Mouse (Mus musculus): ENCODE measurements around the gene Scube1. TPM values are rescaled to one million over a fixed set of nuclear protein-coding genes. Genes with fewer than 3 reads are reported as not detected.

The Scube1 gene
- polyA plus RNA-seq, 1 experiment from 2014 or later, result 4.8 TPM

GRCm38 (mm10) chr15:83742018-83742417 lies 17.2 kb upstream of the Scube1 start:
- no peak overlapping the region for H3K27ac ChIP-seq
- no peak overlapping the region for H3K4me2 ChIP-seq
- no peak overlapping the region for H3K4me3 ChIP-seq
- no peak overlapping the region for H3K9ac ChIP-seq
- no peaks in the 10 kb centered on the region for H3K9me3 ChIP-seq (replicated peaks)
- H3K27me3 ChIP-seq, result peaks cover 3% of the 10 kb centered on the region; the same call in 1 of the 2 replicates
- WGBS, result 72% methylated on average over 1 of the region's 1 CpGs
- peaks cover 12% of the 10 kb centered on the region for H3K4me1 ChIP-seq (replicated peaks)
- H3K36me3 ChIP-seq, result no peaks in the 10 kb centered on the region
- no peak for ATAC-seq (replicated peaks; ENCODE audit: insufficient number of reproducible peaks, insufficient read depth, low FRiP score, low read depth)

GRCm38 (mm10) chr15:83740676-83741422 lies 16.0 kb upstream of the Scube1 start:
- Histone ChIP-seq H3K27me3 (no peaks in the 10 kb centered on the region), H3K4me3 (no peak overlapping the region), H3K9ac (no peak overlapping the region), H3K9me3 (replicated peaks) (no peaks in the 10 kb centered on the region), H3K36me3 (no peaks in the 10 kb centered on the region), H3K4me1 (replicated peaks) (peaks cover 9% of the 10 kb centered on the region), H3K27ac (peak overlapping the region; percentile 17; the same call in 1 of the 2 replicates), H3K4me2 (no peak overlapping the region; the same call in 1 of the 2 replicates)
- ATAC-seq (replicated peaks; ENCODE audit: insufficient number of reproducible peaks, insufficient read depth, low FRiP score, low read depth), result peak; percentile 58; the same call in 1 of the 2 replicates
- 26% methylated on average over 21 of the region's 21 CpGs for WGBS

GRCm38 (mm10) chr15:83727626-83728025 lies 2.8 kb upstream of the Scube1 start:
- no peak overlapping the region for H3K4me3 ChIP-seq
- WGBS, result 28% methylated on average over 3 of the region's 3 CpGs
- no peak for ATAC-seq (replicated peaks; ENCODE audit: insufficient number of reproducible peaks, insufficient read depth, low FRiP score, low read depth)
- H3K4me1 ChIP-seq (replicated peaks), result peaks cover 17% of the 10 kb centered on the region
- no peak overlapping the region for H3K4me2 ChIP-seq
- no peaks in the 10 kb centered on the region for H3K36me3 ChIP-seq
- no peak overlapping the region for H3K9ac ChIP-seq
- H3K27me3 ChIP-seq, result peaks cover 62% of the 10 kb centered on the region
- H3K9me3 ChIP-seq (replicated peaks), result no peaks in the 10 kb centered on the region
- H3K27ac ChIP-seq, result no peak overlapping the region

- Histone ChIP-seq H3K9me3 (replicated peaks) (no peaks in the 10 kb centered on the region), H3K4me2 (no peak overlapping the region), H3K4me3 (no peak overlapping the region), H3K4me1 (replicated peaks) (peaks cover 17% of the 10 kb centered on the region), H3K36me3 (no peaks in the 10 kb centered on the region), H3K27me3 (peaks cover 71% of the 10 kb centered on the region), H3K9ac (no peak overlapping the region), H3K27ac (no peak overlapping the region)
- 75% methylated on average over 5 of the region's 5 CpGs for WGBS
- ATAC-seq (replicated peaks; ENCODE audit: insufficient number of reproducible peaks, insufficient read depth, low FRiP score, low read depth), result no peak
These were observed 1.9 kb upstream of the Scube1 start for GRCm38 (mm10) chr15:83726741-83727140.

GRCm38 (mm10) chr15:83725556-83726200 lies 857 bp upstream of the Scube1 start:
- Histone ChIP-seq H3K9ac (no peak overlapping the region), H3K4me1 (replicated peaks) (peaks cover 17% of the 10 kb centered on the region), H3K27ac (no peak overlapping the region), H3K36me3 (no peaks in the 10 kb centered on the region), H3K27me3 (peaks cover 73% of the 10 kb centered on the region), H3K4me3 (peak overlapping the region; percentile 62; the same call in 1 of the 2 replicates), H3K9me3 (replicated peaks) (no peaks in the 10 kb centered on the region), H3K4me2 (peak overlapping the region; percentile 96; the same call in 1 of the 2 replicates)
- 34% methylated on average over 28 of the region's 28 CpGs for WGBS
- ATAC-seq (replicated peaks; ENCODE audit: insufficient number of reproducible peaks, insufficient read depth, low FRiP score, low read depth), result no peak

- Histone ChIP-seq H3K9me3 (replicated peaks) (no peaks in the 10 kb centered on the region), H3K9ac (peak overlapping the region; percentile 58), H3K4me2 (peak overlapping the region; percentile 96), H3K36me3 (no peaks in the 10 kb centered on the region), H3K4me3 (peak overlapping the region; percentile 62), H3K4me1 (replicated peaks) (peaks cover 17% of the 10 kb centered on the region), H3K27me3 (peaks cover 67% of the 10 kb centered on the region), H3K27ac (no peak overlapping the region)
- WGBS, result under 1% methylated on average over 61 of the region's 61 CpGs
- peak; percentile 12 for ATAC-seq (replicated peaks; ENCODE audit: insufficient number of reproducible peaks, insufficient read depth, low FRiP score, low read depth)
These were observed 498 bp downstream of the Scube1 start for GRCm38 (mm10) chr15:83724160-83724885.

GRCm38 (mm10) chr15:83715582-83716228 lies 9.1 kb downstream of the Scube1 start:
- Histone ChIP-seq H3K36me3 (no peaks in the 10 kb centered on the region), H3K9ac (no peak overlapping the region), H3K4me3 (no peak overlapping the region), H3K4me2 (no peak overlapping the region), H3K27ac (no peak overlapping the region), H3K27me3 (no peaks in the 10 kb centered on the region), H3K4me1 (replicated peaks) (no peaks in the 10 kb centered on the region), H3K9me3 (replicated peaks) (no peaks in the 10 kb centered on the region)
- 74% methylated on average over 6 of the region's 6 CpGs for WGBS
- no peak for ATAC-seq (replicated peaks; ENCODE audit: insufficient number of reproducible peaks, insufficient read depth, low FRiP score, low read depth)

GRCm38 (mm10) chr15:83712798-83713197 lies 12.0 kb downstream of the Scube1 start:
- ATAC-seq (replicated peaks; ENCODE audit: insufficient number of reproducible peaks, insufficient read depth, low FRiP score, low read depth), result no peak
- Histone ChIP-seq H3K4me1 (replicated peaks) (no peaks in the 10 kb centered on the region), H3K9ac (no peak overlapping the region), H3K4me3 (no peak overlapping the region), H3K9me3 (replicated peaks) (no peaks in the 10 kb centered on the region), H3K4me2 (no peak overlapping the region), H3K27ac (no peak overlapping the region), H3K36me3 (no peaks in the 10 kb centered on the region), H3K27me3 (no peaks in the 10 kb centered on the region)
- WGBS, result 82% methylated on average over 10 of the region's 10 CpGs

- ATAC-seq (replicated peaks; ENCODE audit: insufficient number of reproducible peaks, insufficient read depth, low FRiP score, low read depth), result no peak
- no peak overlapping the region for H3K27ac ChIP-seq
These were observed 12.5 kb downstream of the Scube1 start for GRCm38 (mm10) chr15:83712361-83712760.

GRCm38 (mm10) chr15:83709889-83710774 lies 14.7 kb downstream of the Scube1 start:
- Histone ChIP-seq H3K9me3 (replicated peaks) (no peaks in the 10 kb centered on the region), H3K4me2 (no peak overlapping the region), H3K4me1 (replicated peaks) (peaks cover 9% of the 10 kb centered on the region), H3K36me3 (no peaks in the 10 kb centered on the region), H3K27me3 (no peaks in the 10 kb centered on the region), H3K4me3 (no peak overlapping the region), H3K27ac (no peak overlapping the region), H3K9ac (no peak overlapping the region)
- 64% methylated on average over 23 of the region's 23 CpGs for WGBS
- ATAC-seq (replicated peaks; ENCODE audit: insufficient number of reproducible peaks, insufficient read depth, low FRiP score, low read depth), result no peak

More at GRCm38 (mm10) chr15:83712361-83712760, 12.5 kb downstream of the Scube1 start:
- Histone ChIP-seq H3K9ac (no peak overlapping the region), H3K4me1 (replicated peaks) (no peaks in the 10 kb centered on the region), H3K27me3 (no peaks in the 10 kb centered on the region), H3K4me2 (no peak overlapping the region), H3K9me3 (replicated peaks) (no peaks in the 10 kb centered on the region), H3K4me3 (no peak overlapping the region), H3K36me3 (no peaks in the 10 kb centered on the region)
- WGBS, result 86% methylated on average over 5 of the region's 5 CpGs
